Mouse (Mus musculus) C2C12 (cell line): ENCODE measurements around the gene Ly6c1.
"Not testable (repeated sequence)": the region's sequence is repeated elsewhere in the genome, so short reads cannot be mapped to it uniquely, and the experiment has no call there.

Source experiments
- CEBPB ChIP-seq: IDR thresholded peaks from one replicate; pipeline ENCODE4 v1.6.1; 2011; ENCODE audit warnings: low read depth, mild to moderate bottlenecking, control low read depth, moderate library complexity
- CTCF ChIP-seq: IDR thresholded peaks from one replicate; pipeline ENCODE4 v1.5.1; 2011; ENCODE audit not compliant: control insufficient read depth, insufficient read depth, insufficient read length
- MAX ChIP-seq: IDR thresholded peaks from one replicate; pipeline ENCODE4 v1.6.1; 2011; ENCODE audit warnings: mild to moderate bottlenecking, control low read depth
- MYOD1 ChIP-seq: IDR thresholded peaks from one replicate; pipeline ENCODE4 v1.6.1; 2011; ENCODE audit warnings: low read depth; ENCODE audit not compliant: control insufficient read depth, insufficient read length
- MYOG ChIP-seq: IDR thresholded peaks from one replicate; pipeline ENCODE4 v1.6.1; 2011; ENCODE audit not compliant: control insufficient read depth, insufficient read length; ENCODE audit errors: extremely low read depth
- USF1 ChIP-seq: IDR thresholded peaks from one replicate; pipeline ENCODE4 v1.6.1; 2011; ENCODE audit warnings: low read depth, mild to moderate bottlenecking, control low read depth, moderate library complexity

DNA sequence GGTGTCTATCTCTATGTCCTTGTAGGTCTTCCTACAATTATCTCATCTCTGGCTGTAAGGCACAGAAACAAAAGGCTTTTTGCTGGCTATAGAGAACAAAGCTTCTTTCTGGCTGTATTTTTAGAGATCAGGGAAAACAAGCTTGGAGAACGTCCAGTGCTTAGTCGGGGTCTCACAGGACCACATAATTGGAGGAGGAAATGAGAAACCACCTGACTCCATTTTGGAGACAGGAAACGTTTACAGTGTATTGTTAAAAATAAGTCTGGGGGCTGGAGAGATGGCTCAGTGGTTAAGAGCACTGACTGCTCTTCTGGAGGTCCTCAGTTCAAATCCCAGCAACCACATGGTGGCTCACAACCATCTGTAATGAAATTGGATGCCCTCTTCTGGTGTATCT, 6.8 kb upstream of the Ly6c1 start:
- not testable (repeated sequence) for TF ChIP-seq CTCF, MYOG, MAX, MYOD1, USF1, CEBPB
